Mouse (Mus musculus) liver, embryonic 11.5 days (tissue): ENCODE measurements around the gene Nol9. TPM values are rescaled to one million over a fixed set of nuclear protein-coding genes. Genes with fewer than 3 reads are reported as not detected.
A peak's percentile ranks its signal among the peaks of the same experiment; 100 is the strongest.

Experiments
- ATAC-seq: fragments of 200-750 bp; cut with Nextera tagmentation; replicated peaks from 2 replicates; pipeline ENCODE4 v1.8.0; 2017; ENCODE audit warnings: moderate number of reproducible peaks, mild to moderate bottlenecking, moderate TSS enrichment, moderate library complexity; ENCODE audit not compliant: low FRiP score
- DNase-seq: peaks from one replicate; pipeline ENCODE4 v3.0.0-alpha.2; 2017; ENCODE audit warnings: low spot score
- H3K27ac ChIP-seq: fragments of 300-500 bp; sonication (generic); 2 replicates; pipeline ENCODE4 v1.5.1; 2014; ENCODE audit warnings: mild to moderate bottlenecking, low read depth, low read length, control low read depth
- H3K27me3 ChIP-seq: fragments of 300-500 bp; sonication (generic); replicated peaks from 2 replicates; pipeline ENCODE4 v1.6.1; 2014; ENCODE audit warnings: low read length, mixed read lengths; ENCODE audit not compliant: control insufficient read depth, insufficient read depth
- H3K36me3 ChIP-seq: fragments of 300-500 bp; sonication (generic); 2 replicates; pipeline ENCODE4 v1.6.1; 2014; ENCODE audit warnings: mild to moderate bottlenecking, low read length, moderate library complexity, mixed read lengths; ENCODE audit not compliant: control insufficient read depth, insufficient read depth
- H3K4me1 ChIP-seq: fragments of 300-500 bp; sonication (generic); replicated peaks from 2 replicates; pipeline ENCODE4 v1.6.1; 2014; ENCODE audit warnings: low read length, mixed read lengths; ENCODE audit not compliant: control insufficient read depth, insufficient read depth
- H3K4me2 ChIP-seq: fragments of 300-500 bp; sonication (generic); 2 replicates; pipeline ENCODE4 v1.6.1; 2014; ENCODE audit warnings: mild to moderate bottlenecking, control low read depth, moderate library complexity
- H3K4me3 ChIP-seq: fragments of 300-500 bp; sonication (generic); 2 replicates; pipeline ENCODE4 v1.5.1; 2014; ENCODE audit warnings: low read depth, low read length, control low read depth
- H3K9ac ChIP-seq: fragments of 300-500 bp; sonication (generic); 2 replicates; pipeline ENCODE4 v1.6.1; 2014; ENCODE audit warnings: low read depth, low read length, control low read depth
- H3K9me3 ChIP-seq: fragments of 300-500 bp; sonication (generic); 2 replicates; pipeline ENCODE4 v1.6.1; 2016; ENCODE audit warnings: low read length, inconsistent platforms, mixed read lengths; ENCODE audit not compliant: control insufficient read depth
- WGBS: fragments of 180-500 bp; shearing (Covaris S2); extraction: QIAGEN DNeasy Blood & Tissue Kit; methylation state at CpG from one replicate; pipeline ENCODE4 v1.1.7; 2014; 5-methylcytosine and 5-hydroxymethylcytosine counted together
- polyA plus RNA-seq: library from polyadenylated mRNA; unstranded; fragments of >200 nt; fragmentation: Nextera tagmentation; extraction: Ambion mirVana; gene quantifications from 2 replicates; pipeline ENCODE4 v1.2.1, GENCODE M21; 2014

Nol9 gene
- polyA plus RNA-seq, 1 experiment from 2014 or later: 53.3 TPM

DNA sequence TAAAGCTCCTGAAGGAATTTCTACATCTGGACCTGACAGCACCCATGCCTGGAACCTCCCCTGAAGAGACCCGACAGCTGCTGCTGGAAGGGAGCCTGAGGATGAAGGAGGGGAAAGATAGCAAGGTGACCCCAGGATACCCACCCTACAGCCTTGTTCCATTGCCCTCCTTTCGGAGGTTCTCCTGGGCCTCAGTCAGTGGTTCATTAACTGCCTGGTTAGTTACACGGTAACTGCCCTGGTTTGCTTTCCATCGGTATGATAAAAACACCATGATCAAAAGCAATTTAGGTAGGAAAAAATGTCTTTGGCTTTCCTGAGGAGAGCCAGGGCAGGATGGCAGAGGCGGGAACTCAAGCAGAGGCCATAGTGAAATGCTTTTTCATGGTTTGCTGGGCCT lies 69.6 kb downstream of the Nol9 start:
- H3K4me1 ChIP-seq: peaks cover 34% of the 10 kb centered on the region
- H3K27ac ChIP-seq: no peak overlapping the region
- H3K27me3 ChIP-seq: peaks cover 2% of the 10 kb centered on the region; the same call in 1 of the 2 replicates
- ATAC-seq (no peak), DNase-seq (no peak)
- WGBS: 88% methylated on average over 5 of the region's 5 CpGs
- H3K9ac ChIP-seq: no peak overlapping the region
- H3K9me3 ChIP-seq: no peaks in the 10 kb centered on the region
- H3K4me3 ChIP-seq: peak overlapping the region; percentile 49
- H3K36me3 ChIP-seq: peaks cover 8% of the 10 kb centered on the region; the same call in 1 of the 2 replicates
- H3K4me2 ChIP-seq: peak overlapping the region; percentile 92

DNA sequence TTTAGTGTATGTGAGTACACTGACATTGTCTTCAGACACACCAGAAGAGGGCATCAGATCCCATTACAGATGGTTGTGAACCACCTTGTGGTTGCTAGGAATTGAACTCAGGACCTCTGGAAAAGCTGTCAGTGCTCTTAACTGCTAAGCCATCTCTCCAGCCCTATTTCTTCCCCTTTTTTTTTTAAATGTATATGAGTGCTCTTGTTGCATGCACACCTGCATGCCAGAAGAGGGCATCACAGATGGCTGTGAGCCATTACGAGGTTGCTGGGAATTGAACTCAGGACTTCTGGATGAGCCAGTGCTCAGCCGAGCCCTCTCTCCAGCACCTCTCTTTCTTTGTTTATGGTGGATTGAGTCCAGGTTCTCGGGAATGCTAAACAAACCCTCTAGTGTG lies 70.4 kb downstream of the Nol9 start:
- no peaks in the 10 kb centered on the region for H3K9me3 ChIP-seq
- H3K36me3 ChIP-seq: 0 out of 2 replicates have a peak, but pooled peaks cover 6% of the 10 kb centered on the region
- H3K27me3 ChIP-seq: peaks cover 9% of the 10 kb centered on the region
- no peak for ATAC-seq
- DNase-seq: no peak
- H3K9ac ChIP-seq: no peak overlapping the region
- H3K4me2 ChIP-seq: no peak overlapping the region
- H3K27ac ChIP-seq: no peak overlapping the region
- 85% methylated on average over 3 of the region's 3 CpGs for WGBS
- no peak overlapping the region for H3K4me3 ChIP-seq
- peaks cover 34% of the 10 kb centered on the region for H3K4me1 ChIP-seq

DNA sequence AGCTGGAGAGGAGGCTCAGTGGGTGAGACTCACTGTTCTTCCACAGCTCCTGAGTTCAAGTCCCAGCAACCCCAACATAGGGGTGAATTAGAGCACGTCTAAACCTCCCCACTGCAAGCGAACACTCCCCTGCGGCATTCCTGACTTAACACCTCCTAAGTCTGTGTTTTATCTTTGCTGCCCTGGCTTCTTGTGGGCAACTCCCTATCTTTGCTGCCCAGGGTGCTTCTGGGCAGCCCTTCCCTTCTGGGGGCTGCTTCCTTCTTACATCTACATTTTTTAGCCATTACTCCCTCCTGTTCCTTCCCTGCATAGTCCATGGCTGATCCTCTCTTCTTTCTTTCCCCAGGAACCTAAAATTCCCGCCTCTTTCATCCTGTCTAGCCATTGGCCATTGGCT lies 71.6 kb downstream of the Nol9 start:
- WGBS: 38% methylated on average over 4 of the region's 4 CpGs
- H3K9me3 ChIP-seq: no peaks in the 10 kb centered on the region
- H3K4me1 ChIP-seq: peaks cover 39% of the 10 kb centered on the region
- peaks cover 20% of the 10 kb centered on the region for H3K27me3 ChIP-seq
- no peak overlapping the region for H3K4me3 ChIP-seq
- 0 out of 2 replicates have a peak, but pooled peaks cover 8% of the 10 kb centered on the region for H3K36me3 ChIP-seq
- H3K4me2 ChIP-seq: peak overlapping the region; percentile 42
- DNase-seq (no peak), ATAC-seq (peak; percentile 66)
- H3K9ac ChIP-seq: peak overlapping the region; percentile 31; the same call in 1 of the 2 replicates
- peak overlapping the region; percentile 62 for H3K27ac ChIP-seq

Other genes with a start within 250 kb of the Nol9 start
- gene Camta1, start 177.4 kb upstream of the Nol9 start, polyA plus RNA-seq: 72.5 and 93.9 TPM in 2 replicates
- gene Dnajc11, start 105.6 kb upstream of the Nol9 start, polyA plus RNA-seq: 101 and 102 TPM in 2 replicates
- 14.3 and 14.5 TPM in 2 replicates for gene Thap3, start 50.3 kb upstream of the Nol9 start, polyA plus RNA-seq
- 15.5 and 16.5 TPM in 2 replicates for gene Phf13, start 43.1 kb upstream of the Nol9 start, polyA plus RNA-seq
- gene Klhl21, start 30.5 kb upstream of the Nol9 start, polyA plus RNA-seq: 9.1 and 9.4 TPM in 2 replicates
- 17.0 and 17.8 TPM in 2 replicates for gene Zbtb48, start 11.7 kb upstream of the Nol9 start, polyA plus RNA-seq
- gene Tas1r1, start 753 bp upstream of the Nol9 start, polyA plus RNA-seq: 0.18 and 0.21 TPM in 2 replicates
- gene Plekhg5, start 33.2 kb downstream of the Nol9 start, polyA plus RNA-seq: 8.4 and 8.9 TPM in 2 replicates
- gene Tnfrsf25, start 76.6 kb downstream of the Nol9 start, polyA plus RNA-seq: 0.90 and 1.3 TPM in 2 replicates
- 4.1 and 5.3 TPM in 2 replicates for gene Espn, start 113.0 kb downstream of the Nol9 start, polyA plus RNA-seq
- gene Hes2, start 119.5 kb downstream of the Nol9 start, polyA plus RNA-seq: not detected in 2 replicates
- gene Acot7, start 138.8 kb downstream of the Nol9 start, polyA plus RNA-seq: 50.0 and 51.1 TPM in 2 replicates
- gene Gpr153, start 234.9 kb downstream of the Nol9 start, polyA plus RNA-seq: 1.9 and 2.2 TPM in 2 replicates